21 mouse cellular contexts compared by ENCODE assay signal in the genomic region with DNA sequence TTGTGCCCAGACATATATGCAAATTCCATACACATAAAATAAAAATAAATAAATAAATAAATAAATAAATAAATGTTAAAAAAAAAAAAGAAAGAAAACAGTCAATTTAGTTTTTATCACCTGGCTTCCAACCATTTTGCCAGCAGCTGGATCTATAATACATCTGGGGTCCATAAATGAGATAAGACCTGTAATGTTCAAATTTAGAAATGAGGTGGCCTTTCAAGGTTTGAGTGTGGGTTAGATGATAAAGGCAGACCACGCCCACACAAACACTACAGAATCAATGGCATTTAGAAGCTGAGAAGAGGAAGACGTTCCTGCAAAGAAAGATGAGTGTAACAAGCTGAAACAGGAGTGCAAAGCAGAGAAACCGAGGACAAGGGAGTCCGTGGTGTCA. TPM values are rescaled to one million over a fixed set of nuclear protein-coding genes. Genes with fewer than 3 reads are reported as not detected.
A peak's percentile ranks its signal among the peaks of the same experiment; 100 is the strongest.
DNase-seq lines count a peak whose midpoint lies in the region; ATAC-seq and TF ChIP-seq lines count a peak whose summit lies in the region.
"Had no signal": no experiment of that assay in that cellular context is flagged by ENCODE, and none has a peak within 500 bp of the region (broad histone marks: within the 10 kb centered on the region; RNA-seq: fewer than 3 reads in every experiment).

No protein-coding gene starts in this region.

- no peak overlapping the region for H3K4me3 ChIP-seq in midbrain, embryonic 11.5 days (ENCODE audit: low read depth, low read length)
- H3K4me3 ChIP-seq in midbrain, embryonic 14.5 days (replicated peaks; ENCODE audit: low read depth, low read length): no peak overlapping the region
- no peak overlapping the region for H3K4me3 ChIP-seq in liver, embryonic 11.5 days (ENCODE audit: low read depth, low read length)
- H3K4me3 ChIP-seq in liver, embryonic 15.5 days (replicated peaks): no peak overlapping the region
- no peak overlapping the region for H3K4me3 ChIP-seq in lung, adult 2 months (replicated peaks; ENCODE audit: extremely low read depth, low read depth, low read length)
- no peak overlapping the region for H3K4me3 ChIP-seq in limb, embryonic 10.5 days
- H3K4me3 ChIP-seq: embryonic facial prominence, embryonic 12.5 days; forebrain, embryonic 15.5 days; heart, embryonic 13.5 days; hindbrain, embryonic 15.5 days had no signal

- H3K9ac ChIP-seq in midbrain, embryonic 11.5 days (ENCODE audit: low read length): no peak overlapping the region
- no peak overlapping the region for H3K9ac ChIP-seq in midbrain, embryonic 14.5 days (replicated peaks; ENCODE audit: low read length)
- no peak overlapping the region for H3K9ac ChIP-seq in liver, embryonic 11.5 days (ENCODE audit: low read depth, low read length)
- H3K9ac ChIP-seq in liver, embryonic 15.5 days: no peak overlapping the region
- H3K9ac ChIP-seq: embryonic facial prominence, embryonic 12.5 days; forebrain, embryonic 15.5 days; heart, embryonic 13.5 days; hindbrain, embryonic 15.5 days had no signal

- peaks cover 2% of the 10 kb centered on the region; the same call in 1 of the 2 replicates for H3K4me1 ChIP-seq in midbrain, embryonic 11.5 days (ENCODE audit: control insufficient read depth, insufficient read depth, low read length)
- H3K4me1 ChIP-seq in midbrain, embryonic 14.5 days (ENCODE audit: control insufficient read depth, insufficient read depth, low read length): no peaks in the 10 kb centered on the region
- peaks cover 18% of the 10 kb centered on the region for H3K4me1 ChIP-seq in liver, embryonic 11.5 days (replicated peaks; ENCODE audit: control insufficient read depth, insufficient read depth, low read length)
- H3K4me1 ChIP-seq in liver, embryonic 15.5 days (replicated peaks): peaks cover 44% of the 10 kb centered on the region
- peaks cover 3% of the 10 kb centered on the region; the same call in 1 of the 2 replicates for H3K4me1 ChIP-seq in lung, adult 2 months (ENCODE audit: control insufficient read depth, insufficient read depth, low read length)
- H3K4me1 ChIP-seq in limb, embryonic 10.5 days: peaks cover 20% of the 10 kb centered on the region

- 73% methylated on average over 4 of the region's 4 CpGs for WGBS in midbrain, embryonic 11.5 days
- WGBS in midbrain, embryonic 14.5 days: 85% methylated on average over 4 of the region's 4 CpGs
- 49% methylated on average over 4 of the region's 4 CpGs for WGBS in liver, embryonic 11.5 days
- 34% methylated on average over 4 of the region's 4 CpGs for WGBS in liver, embryonic 15.5 days (ENCODE audit: insufficient replicate concordance)
- WGBS in lung, adult 2 months: 79% methylated on average over 4 of the region's 4 CpGs
- WGBS in limb, embryonic 10.5 days: 81% methylated on average over 4 of the region's 4 CpGs

- H3K27ac ChIP-seq in midbrain, embryonic 11.5 days (ENCODE audit: low read depth, low read length): no peak overlapping the region
- no peak overlapping the region for H3K27ac ChIP-seq in midbrain, embryonic 14.5 days (replicated peaks; ENCODE audit: low read depth, low read length)
- H3K27ac ChIP-seq in liver, embryonic 11.5 days (ENCODE audit: low read depth, low read length): no peak overlapping the region
- no peak overlapping the region; the same call in 1 of the 2 replicates for H3K27ac ChIP-seq in liver, embryonic 15.5 days (replicated peaks)
- H3K27ac ChIP-seq in limb, embryonic 10.5 days: no peak overlapping the region
- H3K27ac ChIP-seq: embryonic facial prominence, embryonic 12.5 days; forebrain, embryonic 15.5 days; heart, embryonic 13.5 days; hindbrain, embryonic 15.5 days had no signal

- no peak for ATAC-seq in midbrain, embryonic 11.5 days (ENCODE audit: low FRiP score)
- no peak for ATAC-seq in midbrain, embryonic 14.5 days (ENCODE audit: low FRiP score, low TSS enrichment)
- peak; percentile 69 for ATAC-seq in liver, embryonic 11.5 days (replicated peaks; ENCODE audit: low FRiP score)
- ATAC-seq in liver, embryonic 15.5 days (ENCODE audit: insufficient read depth): 0 out of 2 replicates have a peak, but pooled peaks have one; percentile 41
- ATAC-seq in megakaryocyte-erythroid progenitor cell, adult 5-6 weeks (replicated peaks; ENCODE audit: low FRiP score, low TSS enrichment, poor library complexity, severe bottlenecking): peak; percentile 70
- ATAC-seq: CD4-positive, CD25-positive, alpha-beta regulatory T cell, adult 4 months; forebrain, embryonic 15.5 days had no signal

- TF ChIP-seq POLR2A in lung, adult 2 months (IDR thresholded peaks at IDR 0.05; ENCODE audit: borderline replicate concordance, extremely low read depth, low read depth, low read length): no peak

- no peaks in the 10 kb centered on the region for H3K36me3 ChIP-seq in midbrain, embryonic 11.5 days (ENCODE audit: control insufficient read depth, insufficient read depth, low read length)
- no peaks in the 10 kb centered on the region for H3K36me3 ChIP-seq in midbrain, embryonic 14.5 days (ENCODE audit: control insufficient read depth, insufficient read depth, low read length)
- no peaks in the 10 kb centered on the region for H3K36me3 ChIP-seq in liver, embryonic 11.5 days (ENCODE audit: control insufficient read depth, insufficient read depth, low read length)
- H3K36me3 ChIP-seq in liver, embryonic 15.5 days (replicated peaks): no peaks in the 10 kb centered on the region
- H3K36me3 ChIP-seq in limb, embryonic 10.5 days: no peaks in the 10 kb centered on the region
- H3K36me3 ChIP-seq: embryonic facial prominence, embryonic 12.5 days; forebrain, embryonic 15.5 days; heart, embryonic 13.5 days; hindbrain, embryonic 15.5 days had no signal

- no peak overlapping the region for H3K4me2 ChIP-seq in midbrain, embryonic 11.5 days
- no peak overlapping the region for H3K4me2 ChIP-seq in midbrain, embryonic 14.5 days (ENCODE audit: low read length)
- H3K4me2 ChIP-seq in liver, embryonic 11.5 days: peak overlapping the region; percentile 39
- H3K4me2 ChIP-seq in liver, embryonic 15.5 days: peak overlapping the region; percentile 41
- H3K4me2 ChIP-seq: embryonic facial prominence, embryonic 12.5 days; forebrain, embryonic 15.5 days; heart, embryonic 13.5 days; hindbrain, embryonic 15.5 days had no signal

- peak; percentile 19 for DNase-seq in midbrain, embryonic 11.5 days (ENCODE audit: low spot score, missing footprints)
- no peak for DNase-seq in midbrain, embryonic 14.5 days
- DNase-seq in liver, embryonic 11.5 days (ENCODE audit: low spot score): no peak
- DNase-seq in thymus, postnatal 4 days: no peak
- no peak for DNase-seq in lung, adult 2 months
- DNase-seq in limb, embryonic 10.5 days (ENCODE audit: low spot score): no peak
- DNase-seq: adrenal gland, adult 8-10 months; adrenal gland, postnatal 36 days; B cell, adult 2 months; cerebellum, adult 11-12 months; cerebellum, adult 9-10 months; cerebellum, postnatal 25 days; gastrocnemius, postnatal 10 days; heart, postnatal 36 days had no signal

- H3K27me3 ChIP-seq in midbrain, embryonic 11.5 days (ENCODE audit: control insufficient read depth, insufficient read depth, low read length): peaks cover 6% of the 10 kb centered on the region
- peaks cover 14% of the 10 kb centered on the region; the same call in 1 of the 2 replicates for H3K27me3 ChIP-seq in midbrain, embryonic 14.5 days (ENCODE audit: control insufficient read depth, insufficient read depth, low read length)
- peaks cover 11% of the 10 kb centered on the region for H3K27me3 ChIP-seq in liver, embryonic 11.5 days (replicated peaks; ENCODE audit: control insufficient read depth, insufficient read depth, low read length)
- H3K27me3 ChIP-seq in liver, embryonic 15.5 days: peaks cover 39% of the 10 kb centered on the region
- H3K27me3 ChIP-seq in limb, embryonic 10.5 days (ENCODE audit: low read depth, poor library complexity, severe bottlenecking): peaks cover 42% of the 10 kb centered on the region
- H3K27me3 ChIP-seq: forebrain, embryonic 15.5 days had no signal

- H3K9me3 ChIP-seq in midbrain, embryonic 11.5 days (ENCODE audit: control insufficient read depth, low read length): no peaks in the 10 kb centered on the region
- no peaks in the 10 kb centered on the region for H3K9me3 ChIP-seq in midbrain, embryonic 14.5 days (ENCODE audit: control insufficient read depth, low read length)
- H3K9me3 ChIP-seq in liver, embryonic 11.5 days (ENCODE audit: control insufficient read depth, low read length): no peaks in the 10 kb centered on the region
- no peaks in the 10 kb centered on the region for H3K9me3 ChIP-seq in liver, embryonic 15.5 days (replicated peaks)
- H3K9me3 ChIP-seq in limb, embryonic 10.5 days (replicated peaks): no peaks in the 10 kb centered on the region
- H3K9me3 ChIP-seq: embryonic facial prominence, embryonic 12.5 days; forebrain, embryonic 15.5 days; hindbrain, embryonic 15.5 days had no signal

- no peak for TF ChIP-seq CTCF in lung, adult 2 months (IDR thresholded peaks at IDR 0.05; ENCODE audit: insufficient read depth, low read length)

RNA-seq across cellular contexts. Expression of a gene that starts 26.0 kb away (rescaled TPM):
- 0.42 and 0.65 TPM in 2 replicates for polyA plus RNA-seq in midbrain, embryonic 11.5 days (2014; fragmentation: Nextera tagmentation; extraction: Ambion mirVana)
- polyA plus RNA-seq in midbrain, embryonic 14.5 days (2014; fragmentation: Nextera tagmentation; extraction: Ambion mirVana): 0.35 and 0.93 TPM in 2 replicates
- 0.14 and 0.23 TPM in 2 replicates for polyA plus RNA-seq in liver, embryonic 11.5 days (2014; fragmentation: Nextera tagmentation; extraction: Ambion mirVana)
- polyA plus RNA-seq in liver, embryonic 15.5 days (2015; fragmentation: Nextera tagmentation; extraction: Ambion mirVana): 0.21 and 0.28 TPM in 2 replicates
- not detected in 2 replicates for total RNA-seq in megakaryocyte-erythroid progenitor cell, adult 5-6 weeks (2014; fragmentation: Nextera tagmentation)
- not detected in 2 replicates for total RNA-seq in megakaryocyte-erythroid progenitor cell, adult 5-6 weeks (2017)
- 0.35 and 0.98 TPM in 2 replicates for polyA plus RNA-seq in lung, adult 2 months (2012; rRNA removed)
- 0.29 and 0.53 TPM in 2 replicates for polyA plus RNA-seq in limb, embryonic 10.5 days (2016; fragmentation: Nextera tagmentation; extraction: Ambion mirVana)

RNA-seq across cellular contexts. Expression of a gene that starts 28.8 kb away (rescaled TPM):
- 122 and 134 TPM in 2 replicates for polyA plus RNA-seq in midbrain, embryonic 11.5 days (2014; fragmentation: Nextera tagmentation; extraction: Ambion mirVana)
- 139 and 158 TPM in 2 replicates for polyA plus RNA-seq in midbrain, embryonic 14.5 days (2014; fragmentation: Nextera tagmentation; extraction: Ambion mirVana)
- polyA plus RNA-seq in liver, embryonic 11.5 days (2014; fragmentation: Nextera tagmentation; extraction: Ambion mirVana): 92.0 and 92.1 TPM in 2 replicates
- polyA plus RNA-seq in liver, embryonic 15.5 days (2015; fragmentation: Nextera tagmentation; extraction: Ambion mirVana): 29.4 and 32.4 TPM in 2 replicates
- 27.4 and 31.6 TPM in 2 replicates for total RNA-seq in megakaryocyte-erythroid progenitor cell, adult 5-6 weeks (2014; fragmentation: Nextera tagmentation)
- 8.6 TPM in 2 replicates for total RNA-seq in megakaryocyte-erythroid progenitor cell, adult 5-6 weeks (2017)
- polyA plus RNA-seq in lung, adult 2 months (2012; rRNA removed): 27.0 and 29.4 TPM in 2 replicates
- 153 and 159 TPM in 2 replicates for polyA plus RNA-seq in limb, embryonic 10.5 days (2016; fragmentation: Nextera tagmentation; extraction: Ambion mirVana)

RNA-seq across cellular contexts. Expression of a gene that starts 41.1 kb away (rescaled TPM):
- polyA plus RNA-seq in midbrain, embryonic 11.5 days (2014; fragmentation: Nextera tagmentation; extraction: Ambion mirVana): 27.6 and 29.2 TPM in 2 replicates
- 28.5 and 28.9 TPM in 2 replicates for polyA plus RNA-seq in midbrain, embryonic 14.5 days (2014; fragmentation: Nextera tagmentation; extraction: Ambion mirVana)
- polyA plus RNA-seq in liver, embryonic 11.5 days (2014; fragmentation: Nextera tagmentation; extraction: Ambion mirVana): 25.1 and 28.1 TPM in 2 replicates
- polyA plus RNA-seq in liver, embryonic 15.5 days (2015; fragmentation: Nextera tagmentation; extraction: Ambion mirVana): 10.2 and 12.4 TPM in 2 replicates
- total RNA-seq in megakaryocyte-erythroid progenitor cell, adult 5-6 weeks (2014; fragmentation: Nextera tagmentation): 22.1 and 23.3 TPM in 2 replicates
- 32.0 and 33.0 TPM in 2 replicates for total RNA-seq in megakaryocyte-erythroid progenitor cell, adult 5-6 weeks (2017)
- 10.0 and 12.9 TPM in 2 replicates for polyA plus RNA-seq in lung, adult 2 months (2012; rRNA removed)
- 29.2 and 30.1 TPM in 2 replicates for polyA plus RNA-seq in limb, embryonic 10.5 days (2016; fragmentation: Nextera tagmentation; extraction: Ambion mirVana)

RNA-seq across cellular contexts. Expression of a gene that starts 48.4 kb away (rescaled TPM):
- polyA plus RNA-seq in midbrain, embryonic 11.5 days (2014; fragmentation: Nextera tagmentation; extraction: Ambion mirVana): 0.23 and 0.59 TPM in 2 replicates
- polyA plus RNA-seq in midbrain, embryonic 14.5 days (2014; fragmentation: Nextera tagmentation; extraction: Ambion mirVana): 0.26 and 0.38 TPM in 2 replicates
- 0.79 and 1.4 TPM in 2 replicates for polyA plus RNA-seq in liver, embryonic 11.5 days (2014; fragmentation: Nextera tagmentation; extraction: Ambion mirVana)
- polyA plus RNA-seq in liver, embryonic 15.5 days (2015; fragmentation: Nextera tagmentation; extraction: Ambion mirVana): 27.2 and 30.5 TPM in 2 replicates
- not detected in 2 replicates for total RNA-seq in megakaryocyte-erythroid progenitor cell, adult 5-6 weeks (2014; fragmentation: Nextera tagmentation)
- total RNA-seq in megakaryocyte-erythroid progenitor cell, adult 5-6 weeks (2017): not detected in 2 replicates
- polyA plus RNA-seq in lung, adult 2 months (2012; rRNA removed): 1.6 and 2.0 TPM in 2 replicates
- 0.11 TPM in 1 of 2 replicates, not detected in the other for polyA plus RNA-seq in limb, embryonic 10.5 days (2016; fragmentation: Nextera tagmentation; extraction: Ambion mirVana)

Comparison
In these comparisons a context has a peak if more than half of its experiments do, and no peak if none do; other contexts are left out.
1. ATAC-seq: peak in liver, embryonic 11.5 days (single experiment), liver, embryonic 15.5 days (single experiment) and megakaryocyte-erythroid progenitor cell, adult 5-6 weeks (single experiment); none in midbrain, embryonic 11.5 days (single experiment) and midbrain, embryonic 14.5 days (single experiment).
2. H3K4me2 ChIP-seq: peak in liver, embryonic 11.5 days (single experiment) and liver, embryonic 15.5 days (single experiment); none in midbrain, embryonic 11.5 days (single experiment) and midbrain, embryonic 14.5 days (single experiment).